In genomic region chr5:149444451-149444850, GRCm38 (mm10) we compare ENCODE assay signal across 23 mouse cellular contexts. TPM values are rescaled to one million over a fixed set of nuclear protein-coding genes. Genes with fewer than 3 reads are reported as not detected.
DNase-seq lines count a peak whose midpoint lies in the region; ATAC-seq lines count a peak whose summit lies in the region.
"Had no signal": no experiment of that assay in that cellular context is flagged by ENCODE, and none has a peak within 500 bp of the region (broad histone marks: within the 10 kb centered on the region; RNA-seq: fewer than 3 reads in every experiment).

No protein-coding gene starts in this region.

- no peak overlapping the region for H3K4me2 ChIP-seq in limb, embryonic 13.5 days (replicated peaks)
- H3K4me2 ChIP-seq: embryonic facial prominence, embryonic 12.5 days; forebrain, embryonic 15.5 days; heart, embryonic 12.5 days; midbrain, embryonic 13.5 days had no signal

- peak; percentile 12 for DNase-seq in adrenal gland, postnatal 14 days
- no peak for DNase-seq in adrenal gland, postnatal 10 days
- no peak for DNase-seq in limb, embryonic 10.5 days (ENCODE audit: low spot score)
- peak; percentile 88 for DNase-seq in cerebellum, adult 11-12 months
- peak; percentile 82 to 88 for DNase-seq in cerebellum, postnatal 25 days
- no peak for DNase-seq in thymus, postnatal 36 days
- DNase-seq: heart, postnatal 36 days; kidney, postnatal 10 days; right cerebral cortex, adult 18-20 months; thymus, postnatal 25 days had no signal

- no peak overlapping the region for H3K4me3 ChIP-seq in limb, embryonic 13.5 days
- H3K4me3 ChIP-seq in limb, embryonic 10.5 days: no peak overlapping the region
- H3K4me3 ChIP-seq: embryonic facial prominence, embryonic 12.5 days; forebrain, embryonic 15.5 days; heart, embryonic 12.5 days; layer of hippocampus, adult 2 months; midbrain, embryonic 13.5 days had no signal

- no peaks in the 10 kb centered on the region for H3K36me3 ChIP-seq in limb, embryonic 13.5 days
- no peaks in the 10 kb centered on the region for H3K36me3 ChIP-seq in limb, embryonic 10.5 days
- H3K36me3 ChIP-seq: embryonic facial prominence, embryonic 12.5 days; forebrain, embryonic 15.5 days; G1E; heart, embryonic 12.5 days; midbrain, embryonic 13.5 days had no signal

- 0 out of 2 replicates have a peak overlapping the region, but pooled peaks have one; percentile 8 for H3K9ac ChIP-seq in limb, embryonic 13.5 days
- H3K9ac ChIP-seq: embryonic facial prominence, embryonic 12.5 days; forebrain, embryonic 15.5 days; heart, embryonic 12.5 days; midbrain, embryonic 13.5 days had no signal

- H3K4me1 ChIP-seq in limb, embryonic 13.5 days: peaks cover 39% of the 10 kb centered on the region
- peaks cover 37% of the 10 kb centered on the region for H3K4me1 ChIP-seq in limb, embryonic 10.5 days

- WGBS in limb, embryonic 13.5 days: 68% methylated on average over 4 of the region's 4 CpGs
- WGBS in limb, embryonic 10.5 days: 87% methylated on average over 4 of the region's 4 CpGs

- no peak for ATAC-seq in limb, embryonic 13.5 days (ENCODE audit: low FRiP score, low read depth)
- no peak for ATAC-seq in megakaryocyte progenitor cell, adult 5-6 weeks (replicated peaks; ENCODE audit: poor library complexity)
- ATAC-seq: CD4-positive, CD25-positive, alpha-beta regulatory T cell, adult 4 months; forebrain, embryonic 15.5 days; intestine, postnatal 0 days; midbrain, embryonic 13.5 days had no signal

- H3K27me3 ChIP-seq in limb, embryonic 13.5 days: no peaks in the 10 kb centered on the region
- H3K27me3 ChIP-seq in limb, embryonic 10.5 days (ENCODE audit: low read depth, poor library complexity, severe bottlenecking): no peaks in the 10 kb centered on the region
- H3K27me3 ChIP-seq: embryonic facial prominence, embryonic 12.5 days; forebrain, embryonic 15.5 days; heart, embryonic 12.5 days; midbrain, embryonic 13.5 days had no signal

- no peaks in the 10 kb centered on the region for H3K9me3 ChIP-seq in limb, embryonic 13.5 days
- H3K9me3 ChIP-seq in limb, embryonic 10.5 days (replicated peaks): no peaks in the 10 kb centered on the region
- H3K9me3 ChIP-seq: embryonic facial prominence, embryonic 12.5 days; forebrain, embryonic 15.5 days had no signal

- no peak overlapping the region for H3K27ac ChIP-seq in limb, embryonic 13.5 days
- H3K27ac ChIP-seq in limb, embryonic 10.5 days: no peak overlapping the region
- H3K27ac ChIP-seq: embryonic facial prominence, embryonic 12.5 days; forebrain, embryonic 15.5 days; layer of hippocampus, adult 2 months; midbrain, embryonic 13.5 days had no signal

RNA-seq across cellular contexts. Expression of gene Tex26, which starts 5.0 kb away (rescaled TPM):
- not detected in 2 replicates for total RNA-seq in adrenal gland, postnatal 14 days (2021)
- under 1 TPM in 1 of 2 experiments, not detected in 1; 0.55 TPM for total RNA-seq in adrenal gland, postnatal 10 days (2021)
- polyA plus RNA-seq in limb, embryonic 13.5 days (2015; fragmentation: Nextera tagmentation; extraction: Ambion mirVana): 0.10 and 0.38 TPM in 2 replicates
- polyA plus RNA-seq in limb, embryonic 10.5 days (2016; fragmentation: Nextera tagmentation; extraction: Ambion mirVana): 0.15 and 0.30 TPM in 2 replicates
- total RNA-seq in megakaryocyte progenitor cell, adult 5-6 weeks (2015): not detected in 2 replicates
- not detected in 2 replicates for total RNA-seq in megakaryocyte progenitor cell, adult 5-6 weeks (2017)
- total RNA-seq: adrenal gland, adult 18-20 months; heart, postnatal 36 days; liver, adult 2 months had no signal
- polyA plus RNA-seq: CD4-positive, CD25-positive, alpha-beta regulatory T cell, adult 4 months; G1E; gonadal fat pad, adult 2 months; liver, adult 2 months had no signal

RNA-seq across cellular contexts. Expression of gene Medag, which starts 32.9 kb away (rescaled TPM):
- total RNA-seq in adrenal gland, postnatal 14 days (2021): 3.9 and 4.5 TPM in 2 replicates
- total RNA-seq in adrenal gland, postnatal 10 days (2021): 1 to 10 TPM; 7.0 to 7.2 TPM
- 1.5 and 1.8 TPM in 2 replicates for polyA plus RNA-seq in limb, embryonic 13.5 days (2015; fragmentation: Nextera tagmentation; extraction: Ambion mirVana)
- 0.26 and 0.33 TPM in 2 replicates for polyA plus RNA-seq in limb, embryonic 10.5 days (2016; fragmentation: Nextera tagmentation; extraction: Ambion mirVana)
- 0.07 TPM in 1 of 2 replicates, not detected in the other for total RNA-seq in megakaryocyte progenitor cell, adult 5-6 weeks (2015)
- total RNA-seq in megakaryocyte progenitor cell, adult 5-6 weeks (2017): not detected in 2 replicates
- polyA plus RNA-seq: G1E had no signal

Comparison
In these comparisons a context has a peak if more than half of its experiments do, and no peak if none do; other contexts are left out.
1. DNase-seq: peak in adrenal gland, postnatal 14 days (single experiment), cerebellum, adult 11-12 months (single experiment) and cerebellum, postnatal 25 days (2 of 2); none in adrenal gland, postnatal 10 days (single experiment), limb, embryonic 10.5 days (single experiment) and thymus, postnatal 36 days (0 of 2).